Mouse (Mus musculus) T-helper 2 cell (primary cell): ENCODE data around the gene Apba1.

Source experiments
- in situ Hi-C: fragments of 300-600 bp; cut with MboI, MseI; formaldehyde crosslinking; loops from one replicate; pipeline ENCODE4 v1.15.1; 2025; ENCODE audit warnings: high pct_unique_total_duplicates

Gene Apba1

DNA sequence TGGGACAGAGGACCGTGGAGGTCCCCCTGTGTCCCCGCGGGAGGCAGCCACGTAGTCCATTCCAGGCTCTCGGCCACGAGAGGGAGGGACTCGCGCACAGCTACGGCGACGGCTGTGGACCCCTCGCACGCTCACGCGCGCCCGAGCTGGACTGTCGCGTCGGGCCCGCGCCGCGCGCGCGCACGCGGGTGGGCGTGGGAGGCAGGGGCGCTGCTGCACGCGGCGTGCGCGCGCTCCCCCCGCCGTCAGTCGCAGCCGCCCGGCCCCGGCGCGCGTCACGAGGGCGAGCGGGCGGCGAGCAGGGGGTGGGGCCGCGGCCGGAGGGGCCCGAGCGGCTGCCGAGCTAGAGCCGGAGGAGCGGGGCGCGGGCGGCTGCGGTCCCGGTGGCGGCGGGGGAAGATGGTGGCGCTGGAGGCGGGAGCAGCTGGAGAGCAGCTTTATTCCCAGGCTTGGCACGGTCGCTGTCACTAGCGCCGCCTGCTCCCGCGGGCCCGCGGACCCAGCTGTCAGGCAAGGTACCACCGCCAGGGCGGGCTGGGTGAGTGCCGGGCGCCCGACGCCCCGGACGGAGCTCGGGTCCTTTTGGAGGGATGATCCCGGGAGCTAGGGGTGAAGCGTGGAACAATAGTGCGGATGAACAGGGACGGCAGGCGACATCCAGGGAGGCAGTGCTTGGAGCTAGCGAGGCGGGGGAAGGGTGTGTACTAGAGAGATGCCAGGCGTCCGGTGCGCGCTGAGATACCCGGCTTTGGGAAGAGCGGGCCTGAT lies at the start of gene Apba1:
Gene Apba1, plus strand, starts transcription at position 334 of the 768 bp plus-strand sequence.
- in situ Hi-C loops: no loop called here

DNA sequence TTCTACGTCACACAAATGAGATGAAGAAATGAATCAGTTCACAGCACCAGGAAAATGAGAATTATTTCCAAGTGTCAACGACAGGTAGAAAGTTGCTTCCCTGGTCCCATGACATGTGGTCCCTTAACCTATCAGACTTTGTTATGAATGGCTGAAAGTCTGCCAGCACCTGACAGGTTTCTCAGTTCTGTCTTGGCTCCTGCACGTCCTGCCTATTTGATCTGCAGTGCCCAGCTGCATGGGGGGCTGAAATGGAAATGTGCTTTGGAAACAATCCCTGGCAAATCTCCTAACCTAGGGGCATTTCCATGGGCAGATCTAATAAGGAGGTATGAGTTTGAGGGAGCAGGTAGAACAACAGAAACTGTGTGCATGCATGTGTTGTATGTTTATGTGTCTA lies 12.2 kb upstream of the Apba1 start:
- in situ Hi-C loops: no loop called here

DNA sequence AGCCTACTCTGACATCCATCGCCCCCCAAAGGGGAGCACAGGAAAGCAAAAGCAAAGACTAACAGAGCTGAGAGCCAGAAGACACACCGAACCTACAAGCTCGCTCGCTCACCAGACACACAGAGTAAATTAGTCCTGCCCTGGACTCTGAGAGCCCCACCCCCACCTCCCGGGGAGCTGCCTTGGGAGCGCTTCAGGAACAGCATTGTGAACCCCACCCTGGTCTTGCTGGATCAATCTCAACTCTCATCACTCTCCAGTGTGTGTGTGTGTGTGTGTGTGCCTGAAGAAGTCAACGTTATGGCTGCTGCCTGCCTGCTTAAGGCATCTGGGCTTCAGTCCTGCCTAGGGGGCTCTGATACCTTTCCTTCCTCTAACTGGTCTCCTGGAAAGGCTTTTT lies 1.7 kb upstream of the Apba1 start:
- in situ Hi-C loops: no loop called here

DNA sequence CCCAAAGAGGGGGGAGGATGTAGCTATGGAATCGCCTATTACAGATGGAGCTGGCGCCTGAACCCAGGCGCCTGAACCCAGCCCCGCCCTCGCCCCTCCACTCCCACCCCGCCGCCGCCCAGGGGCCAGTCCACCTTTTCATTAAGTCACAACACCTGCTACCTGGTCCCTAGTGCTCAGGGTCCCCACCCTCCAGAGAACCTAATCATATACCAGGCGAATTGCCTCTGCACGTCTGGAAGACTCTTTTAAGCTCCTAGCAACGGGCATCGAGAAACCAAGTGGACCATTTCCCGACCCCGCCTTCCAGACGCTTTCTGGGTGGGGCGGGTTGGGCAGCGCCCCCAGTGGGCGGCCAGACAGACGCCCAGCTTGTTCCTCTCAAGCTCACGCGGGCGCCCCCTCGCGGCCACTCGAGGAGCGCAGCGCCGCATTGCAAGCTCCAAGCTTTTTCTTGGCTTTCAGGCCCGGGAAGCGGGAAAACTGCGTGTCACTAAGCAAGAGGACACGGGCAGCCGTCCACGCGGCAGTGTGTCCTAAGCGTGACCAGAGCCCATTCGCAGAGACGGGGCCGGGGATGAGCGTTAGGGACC lies 630 bp upstream of the Apba1 start:
- in situ Hi-C loops: no loop called here

DNA sequence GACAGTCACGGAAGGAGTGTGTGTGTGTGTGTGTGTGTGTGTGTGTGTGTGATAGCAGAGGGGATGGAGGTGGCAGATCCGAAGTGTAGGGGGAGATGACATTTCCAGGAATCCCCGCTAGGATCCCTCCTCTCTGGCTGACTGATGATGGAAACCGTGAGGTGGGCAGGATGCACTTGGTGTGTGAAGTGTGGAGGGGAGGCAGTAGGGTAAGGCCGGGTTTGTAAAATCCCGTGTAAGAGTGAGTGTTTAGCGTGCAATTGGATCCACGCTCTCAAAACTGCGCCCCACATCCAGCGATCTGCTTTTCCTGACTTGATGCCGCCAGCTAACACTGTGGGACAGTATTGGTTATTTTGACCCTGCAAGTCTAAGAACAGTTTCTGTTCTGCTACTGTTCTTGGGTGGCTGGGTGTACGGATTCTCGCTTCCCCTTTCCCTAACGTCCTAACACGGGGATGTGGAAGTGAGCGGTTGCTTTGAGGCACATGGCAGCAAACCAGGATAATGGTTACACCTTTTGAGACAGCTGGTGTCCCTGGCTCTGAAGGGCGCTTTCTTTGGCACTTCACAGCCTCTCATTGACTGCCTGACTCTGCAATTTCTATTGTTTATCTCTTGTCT lies 747 bp downstream of the Apba1 start:
- in situ Hi-C loops: no loop called here

DNA sequence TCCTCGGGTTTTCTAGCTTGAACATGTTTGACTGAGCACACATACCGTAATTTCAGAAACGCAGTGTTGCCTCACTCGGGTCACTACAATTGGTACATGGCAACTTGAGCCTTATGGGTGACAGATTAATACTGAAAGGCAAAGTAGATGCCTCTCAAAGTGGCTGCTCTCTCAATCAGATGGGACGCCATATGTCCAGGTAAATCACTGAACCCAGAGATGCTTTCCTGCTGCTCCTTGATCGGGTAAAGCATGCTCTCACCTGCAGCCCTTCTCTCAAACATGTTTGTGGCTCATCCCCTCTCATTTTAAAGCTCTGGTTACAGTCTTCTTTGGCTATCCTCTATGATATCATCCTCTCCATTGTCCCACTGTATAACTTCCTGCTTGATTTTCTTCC lies 4.7 kb downstream of the Apba1 start:
- in situ Hi-C loops: no loop called here

DNA sequence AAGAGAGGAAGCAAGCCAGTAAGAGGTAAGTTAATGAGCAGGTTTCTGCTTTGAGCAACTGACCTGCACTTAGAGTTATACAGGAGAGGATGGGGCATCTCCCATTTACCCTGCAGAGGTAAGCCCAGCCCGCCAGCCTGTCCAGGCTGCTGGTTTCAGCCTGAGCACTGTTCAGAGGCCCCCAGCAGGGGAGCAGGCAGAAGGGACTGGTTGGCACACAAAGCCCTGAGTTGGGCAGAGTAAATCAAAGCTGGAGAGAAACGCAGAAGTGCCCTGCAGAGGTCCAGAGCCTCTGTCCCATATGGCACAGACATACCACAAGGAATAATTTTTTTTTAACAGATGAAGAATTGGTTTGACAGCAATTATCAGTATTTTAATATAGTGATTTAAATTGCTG lies 5.4 kb downstream of the Apba1 start:
- in situ Hi-C loops: no loop called here

GRCm38 (mm10) chr19:23768864-23769263 lies 10.2 kb downstream of the Apba1 start:
- in situ Hi-C loops: no loop called here

DNA sequence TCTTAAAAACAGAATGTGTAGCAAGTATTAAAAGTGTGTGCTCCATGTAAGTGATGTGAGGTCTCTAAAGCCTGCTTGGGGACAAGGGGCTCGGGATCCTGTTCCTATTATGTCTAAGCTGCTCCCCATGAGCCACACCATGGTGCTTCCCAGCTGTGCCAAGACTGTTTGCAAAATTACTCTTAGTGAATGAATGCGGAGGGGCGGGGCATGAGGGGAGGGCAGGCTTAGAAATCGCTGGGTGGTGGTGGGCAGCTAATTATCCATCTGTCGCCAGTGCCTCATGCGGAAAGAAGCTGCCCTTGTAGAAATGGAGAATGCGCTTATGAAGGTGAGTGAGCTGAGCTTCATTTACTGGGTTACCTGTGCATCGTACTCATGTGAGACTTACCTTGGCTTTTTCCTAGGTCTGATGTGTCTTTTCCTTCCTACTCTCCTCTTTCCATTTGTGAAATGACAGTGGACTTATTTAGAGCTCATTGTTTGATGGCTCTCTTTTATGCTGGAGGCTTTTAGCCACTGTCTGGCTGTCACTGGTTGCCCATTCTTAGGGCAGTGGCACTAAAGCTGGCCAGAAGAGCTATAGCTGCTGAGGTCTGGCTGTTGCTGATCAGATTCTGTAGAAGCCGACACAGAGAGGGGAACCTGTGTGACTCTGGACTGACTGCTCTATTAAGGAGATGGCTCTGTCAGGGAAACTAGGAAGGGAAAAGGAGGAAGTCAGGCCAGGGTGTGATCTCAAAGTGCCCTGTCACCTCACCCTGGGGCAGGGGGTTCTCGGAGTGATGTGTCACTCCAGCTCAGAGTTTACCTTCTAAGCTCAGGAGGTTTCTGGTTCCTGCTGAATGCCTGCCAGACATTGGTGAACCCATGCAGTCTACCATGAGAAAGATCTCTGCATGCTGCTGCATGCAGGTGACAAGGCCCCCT lies 12.1 kb downstream of the Apba1 start:
- in situ Hi-C loops: no loop called here

- in situ Hi-C loops: no loop called here
Observed at GRCm38 (mm10) chr19:23771971-23772370, 13.3 kb downstream of the Apba1 start.

DNA sequence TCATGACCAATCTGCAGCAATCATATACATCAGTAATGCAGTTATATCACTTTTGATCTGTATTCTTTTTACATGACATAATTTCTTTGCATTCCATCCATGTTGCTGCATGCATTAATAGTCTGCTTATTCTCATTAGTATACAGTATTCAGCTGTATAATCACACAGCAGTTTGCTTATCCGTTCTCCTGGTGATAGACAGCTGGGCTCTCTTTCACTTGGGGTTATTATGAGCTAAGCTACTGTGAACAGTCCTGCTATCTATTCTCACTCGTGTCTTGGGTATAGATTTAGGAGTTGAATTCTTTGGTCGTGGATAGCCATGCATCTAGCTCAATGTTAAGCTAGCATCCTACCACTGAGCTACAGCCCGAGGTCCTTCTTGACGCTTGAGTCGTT lies 16.7 kb downstream of the Apba1 start:
- in situ Hi-C loops: no loop called here

GRCm38 (mm10) chr19:23779130-23779529 lies 20.4 kb downstream of the Apba1 start:
- in situ Hi-C loops: no loop called here

DNA sequence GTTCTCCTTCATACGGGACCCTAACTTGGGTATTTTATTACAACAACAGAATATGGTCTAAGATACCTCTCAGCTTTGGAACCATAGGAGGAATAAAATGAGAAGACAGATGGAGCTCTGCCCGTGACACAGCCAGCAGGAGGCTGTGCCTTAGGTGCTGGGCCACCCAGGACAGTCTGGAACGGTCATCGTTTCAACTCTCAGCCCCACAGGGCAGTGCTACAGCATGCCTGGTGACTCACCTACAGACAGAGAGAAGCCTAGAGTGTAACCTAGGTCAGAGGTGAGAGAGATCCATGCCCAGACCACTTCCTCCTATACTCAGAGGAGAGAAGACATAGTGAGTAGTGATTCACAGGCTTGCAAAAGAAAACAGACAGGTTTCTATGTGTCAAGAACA lies 21.4 kb downstream of the Apba1 start:
- in situ Hi-C loops: no loop called here

- in situ Hi-C loops: no loop called here
Observed at GRCm38 (mm10) chr19:23781968-23782367, 23.3 kb downstream of the Apba1 start.

GRCm38 (mm10) chr19:23788420-23789132 lies 29.9 kb downstream of the Apba1 start:
- in situ Hi-C loops: no loop called here

DNA sequence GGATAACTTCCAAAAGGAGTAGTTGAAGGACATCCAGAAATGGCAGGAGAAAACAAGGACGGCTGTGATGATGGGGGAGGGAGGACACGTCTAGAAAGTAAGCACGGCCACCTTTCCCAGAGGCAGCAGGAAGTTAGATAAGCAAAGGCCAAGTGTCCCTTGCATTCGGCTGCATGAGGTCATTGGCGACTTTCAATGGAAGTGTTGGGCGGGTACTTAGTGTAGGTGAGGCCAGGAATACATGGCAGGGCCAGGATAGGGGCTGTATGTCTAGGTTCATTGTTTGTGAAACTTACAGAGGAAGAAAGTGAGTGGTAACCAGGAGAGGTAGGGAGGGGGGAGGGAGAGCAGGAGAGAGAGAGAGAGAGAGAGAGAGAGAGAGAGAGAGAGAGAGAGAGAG lies 33.0 kb downstream of the Apba1 start:
- in situ Hi-C loops: no loop called here

DNA sequence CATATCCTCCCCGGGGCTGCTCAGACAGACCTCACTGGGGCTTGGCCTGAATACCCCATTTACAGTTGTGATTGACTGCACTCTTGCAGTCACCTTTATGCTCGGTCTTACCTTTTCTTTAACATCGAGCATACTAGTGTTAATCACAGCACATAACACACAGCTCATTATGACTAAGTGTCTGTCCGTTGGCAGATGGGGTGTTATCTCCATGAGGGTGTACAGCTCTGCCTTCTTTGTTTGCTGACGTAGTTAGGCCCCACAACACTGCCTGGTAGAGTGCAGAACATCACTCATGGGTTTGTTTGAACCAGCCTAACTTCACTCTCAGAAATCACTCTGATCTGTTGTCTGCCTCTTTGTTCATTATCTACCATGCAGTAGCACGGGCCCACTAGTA lies 33.9 kb downstream of the Apba1 start:
- in situ Hi-C loops: no loop called here

GRCm38 (mm10) chr19:23794491-23794890 lies 35.8 kb downstream of the Apba1 start:
- in situ Hi-C loops: no loop called here

GRCm38 (mm10) chr19:23795156-23795555 lies 36.5 kb downstream of the Apba1 start:
- in situ Hi-C loops: no loop called here

DNA sequence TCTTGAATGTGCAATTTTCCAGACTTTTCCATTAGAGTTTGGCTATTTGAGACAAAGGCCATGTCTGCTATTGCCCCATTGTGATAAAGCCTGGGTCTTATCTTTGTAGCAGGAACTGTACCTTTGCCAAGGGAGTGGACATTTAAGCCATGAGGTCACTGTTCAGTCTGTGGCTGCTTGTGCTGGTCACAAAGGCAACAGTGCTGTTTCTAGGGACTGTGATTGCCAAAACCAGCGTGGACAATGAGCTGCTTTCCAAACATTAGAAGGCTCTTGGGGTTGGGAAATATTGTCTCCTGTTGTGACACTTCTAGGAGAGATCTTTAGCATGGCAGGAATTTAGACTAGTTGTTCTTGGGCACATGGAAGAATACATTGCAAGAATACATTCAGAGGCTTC lies 42.5 kb downstream of the Apba1 start:
- in situ Hi-C loops: no loop called here

DNA sequence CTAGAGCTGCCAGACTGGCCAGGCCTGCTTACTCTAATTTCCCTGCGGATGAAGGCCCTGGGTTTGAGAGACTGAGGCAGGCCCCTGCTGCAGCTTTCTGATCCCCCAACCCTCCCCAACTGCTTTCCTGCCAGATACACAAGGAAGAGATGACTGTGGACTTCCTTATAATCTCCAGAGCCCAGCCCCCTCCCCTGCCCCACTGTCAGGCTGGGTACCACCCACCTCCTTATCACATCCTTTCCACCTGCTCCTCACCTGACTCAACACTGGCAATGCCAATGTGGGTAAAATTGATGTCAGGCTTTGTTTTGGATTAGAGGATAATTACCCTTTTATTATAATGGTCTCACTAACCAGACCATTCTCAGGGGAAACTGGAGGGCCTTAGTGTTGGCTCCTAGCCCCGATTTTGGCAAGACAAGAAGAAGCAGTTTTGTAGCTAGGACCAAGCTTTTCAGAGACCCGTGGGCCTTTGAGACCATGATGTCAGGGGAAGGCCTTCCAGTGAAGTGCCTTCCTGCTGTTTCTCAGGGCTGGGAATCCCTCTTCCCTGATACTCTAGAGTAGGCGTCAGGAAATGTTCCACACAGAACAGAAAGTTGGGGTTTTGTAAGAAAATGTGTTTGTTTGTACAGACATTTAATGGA lies 44.7 kb downstream of the Apba1 start:
- in situ Hi-C loops: no loop called here
